Mouse (Mus musculus): Measurements from ENCODE around the gene Rcsd1. TPM values are rescaled to one million over a fixed set of nuclear protein-coding genes. Genes with fewer than 3 reads are reported as not detected.

Gene Rcsd1
- polyA plus RNA-seq, 1 experiment, result 16.2 TPM

GRCm38 (mm10) chr1:165628603-165629002 lies 81.0 kb downstream of the Rcsd1 start:
- DNase-seq (ENCODE audit: low read depth), result no peak

GRCm38 (mm10) chr1:165625896-165626295 lies 83.7 kb downstream of the Rcsd1 start:
- no peak for DNase-seq (ENCODE audit: low read depth)

- DNase-seq (ENCODE audit: low read depth), result no peak
Measured at GRCm38 (mm10) chr1:165625058-165625457, 84.5 kb downstream of the Rcsd1 start.

DNA sequence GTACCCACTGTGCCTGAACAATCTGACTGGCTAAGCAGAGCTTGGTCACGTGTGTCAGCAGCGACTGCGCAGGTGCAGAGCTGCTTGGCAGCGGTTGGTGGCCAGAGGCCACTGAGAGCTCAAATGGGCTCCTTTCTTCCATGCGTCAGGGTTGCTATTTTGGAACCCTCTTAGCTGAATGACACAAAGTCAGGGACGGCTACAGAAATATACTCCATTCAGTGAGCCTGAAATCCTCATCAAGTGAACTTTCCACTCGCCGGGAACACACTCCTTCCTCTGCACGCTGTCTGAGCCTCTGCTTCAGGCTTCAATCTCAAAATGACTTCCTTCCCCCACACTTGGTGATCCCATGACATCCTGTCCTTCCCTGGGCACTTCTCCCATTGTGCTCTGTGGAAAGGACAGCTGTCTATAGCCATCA lies 91.3 kb downstream of the Rcsd1 start:
- DNase-seq (ENCODE audit: low read depth), result no peak

GRCm38 (mm10) chr1:165617166-165617891 lies 92.2 kb downstream of the Rcsd1 start:
- no peak for DNase-seq (ENCODE audit: low read depth)

DNA sequence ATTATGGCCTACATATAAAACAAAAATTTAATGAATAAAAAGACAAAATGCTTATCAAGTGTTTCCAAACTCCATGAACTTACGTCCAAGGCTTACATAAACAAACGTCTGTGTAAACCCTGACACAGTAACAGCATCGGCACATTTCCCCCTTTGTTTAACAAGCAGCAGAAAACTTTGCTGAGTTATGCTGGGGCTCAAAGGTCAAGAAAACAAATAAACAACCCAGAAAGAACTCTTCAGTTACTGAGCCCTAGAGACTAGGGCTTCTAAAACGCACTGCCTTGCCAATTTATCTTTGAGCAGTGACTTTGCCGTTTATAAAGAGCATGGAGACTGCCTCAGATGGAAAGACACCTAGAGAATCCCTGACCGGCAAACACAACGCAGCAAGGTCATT lies 92.9 kb downstream of the Rcsd1 start:
- no peak for DNase-seq (ENCODE audit: low read depth)

- DNase-seq (ENCODE audit: low read depth), result no peak
Measured at GRCm38 (mm10) chr1:165614793-165615192, 94.8 kb downstream of the Rcsd1 start.

GRCm38 (mm10) chr1:165613926-165614325 lies 95.6 kb downstream of the Rcsd1 start:
- no peak for DNase-seq (ENCODE audit: low read depth)

DNA sequence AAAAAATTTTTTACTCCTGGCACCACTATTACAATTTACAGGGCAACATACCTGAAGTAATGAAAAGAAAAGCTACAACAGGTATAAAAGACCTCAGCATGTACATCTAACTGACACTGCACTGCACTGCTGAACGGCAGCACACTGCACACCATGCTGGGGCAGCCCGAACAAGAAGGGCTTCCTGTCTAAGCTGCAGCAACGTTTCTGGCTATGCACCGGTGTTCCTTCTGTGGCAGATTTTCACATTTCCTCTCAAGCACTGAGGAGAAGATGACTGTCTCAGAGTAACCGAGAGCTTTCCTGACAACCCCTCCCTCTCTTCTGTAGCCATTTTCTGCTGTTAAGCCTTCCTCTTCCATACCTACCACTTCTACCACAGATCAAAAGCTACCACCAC lies 96.8 kb downstream of the Rcsd1 start:
- DNase-seq (ENCODE audit: low read depth), result no peak

GRCm38 (mm10) chr1:165610321-165610999 lies 99.1 kb downstream of the Rcsd1 start:
- DNase-seq (ENCODE audit: low read depth), result no peak

DNA sequence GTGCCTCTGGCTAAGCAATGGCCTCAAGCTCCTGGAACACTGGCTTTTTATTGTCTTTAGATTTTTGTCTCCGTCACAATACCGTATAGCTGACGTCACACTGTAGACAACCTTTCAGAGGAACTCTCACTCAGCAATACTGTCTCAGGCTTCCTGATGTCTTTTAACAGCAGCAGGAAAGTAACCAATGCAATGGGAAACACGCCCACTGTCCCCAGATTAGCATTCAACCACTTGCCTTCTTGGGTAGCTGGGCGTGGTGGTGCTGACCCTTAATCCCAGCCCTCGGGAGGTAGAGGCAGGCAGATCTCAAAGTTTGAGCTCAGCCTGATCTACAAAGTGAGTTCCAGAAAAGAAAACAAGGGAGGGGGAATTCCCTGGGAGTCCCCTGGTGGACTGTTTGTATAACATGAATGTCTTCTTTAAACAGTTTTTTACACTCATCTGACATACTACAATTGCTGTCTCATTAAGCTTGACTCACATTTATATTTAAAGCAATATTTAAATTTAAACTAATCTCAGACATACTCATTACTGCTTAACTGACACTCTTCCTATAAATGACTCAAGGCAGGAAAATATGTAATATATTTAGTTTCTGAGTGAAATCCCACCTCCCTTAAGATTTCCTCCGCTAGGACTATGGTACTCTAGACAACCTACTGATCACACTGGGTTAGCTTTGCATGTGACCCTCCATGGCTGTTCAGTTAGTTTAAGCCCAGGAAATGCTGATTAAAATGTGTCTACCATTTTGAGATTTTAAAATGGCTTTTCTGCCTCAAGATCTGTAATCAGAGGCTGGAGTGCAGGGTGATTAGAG lies 99.8 kb downstream of the Rcsd1 start:
- DNase-seq (ENCODE audit: low read depth), result no peak

DNA sequence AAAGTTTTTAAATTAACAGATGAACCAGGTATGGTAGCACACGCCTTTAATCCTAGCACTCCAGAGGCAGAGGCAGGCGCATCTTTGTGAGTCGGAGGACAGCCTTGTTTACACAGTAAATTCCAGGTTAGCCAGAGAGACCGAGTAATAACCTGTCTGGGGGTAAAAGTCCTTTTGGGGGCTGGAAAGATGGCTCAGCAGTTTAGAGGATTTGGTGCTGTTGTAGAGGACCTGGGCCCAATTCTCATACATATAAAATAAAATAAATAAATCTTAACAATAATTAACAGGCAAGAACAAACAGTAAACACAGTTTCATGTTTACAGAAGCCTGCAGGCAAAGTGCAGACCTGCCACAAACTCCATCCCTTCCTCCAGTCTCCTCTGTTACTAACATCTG lies 100.7 kb downstream of the Rcsd1 start:
- DNase-seq (ENCODE audit: low read depth), result no peak

- DNase-seq (ENCODE audit: low read depth), result no peak
Measured at GRCm38 (mm10) chr1:165605774-165606173, 103.8 kb downstream of the Rcsd1 start.

DNA sequence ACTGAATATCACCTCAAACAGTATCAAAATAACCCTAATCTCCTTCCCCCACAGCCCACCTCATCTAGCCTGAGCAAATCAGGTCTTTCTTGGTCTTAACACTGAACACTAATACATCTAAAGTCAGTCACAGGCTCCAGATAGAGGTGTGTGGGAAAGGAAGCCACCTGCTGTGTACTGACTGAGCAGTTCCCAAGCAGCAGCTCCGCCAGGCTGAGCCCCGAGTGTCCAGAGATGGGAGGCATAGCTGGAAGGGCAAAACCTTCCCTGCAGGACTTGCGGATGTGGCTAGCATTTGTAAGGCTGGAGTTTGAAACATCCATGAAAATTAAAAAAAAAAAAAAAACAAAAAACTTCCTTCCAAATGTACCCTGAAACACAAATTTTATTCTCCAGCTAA lies 104.4 kb downstream of the Rcsd1 start:
- no peak for DNase-seq (ENCODE audit: low read depth)

DNA sequence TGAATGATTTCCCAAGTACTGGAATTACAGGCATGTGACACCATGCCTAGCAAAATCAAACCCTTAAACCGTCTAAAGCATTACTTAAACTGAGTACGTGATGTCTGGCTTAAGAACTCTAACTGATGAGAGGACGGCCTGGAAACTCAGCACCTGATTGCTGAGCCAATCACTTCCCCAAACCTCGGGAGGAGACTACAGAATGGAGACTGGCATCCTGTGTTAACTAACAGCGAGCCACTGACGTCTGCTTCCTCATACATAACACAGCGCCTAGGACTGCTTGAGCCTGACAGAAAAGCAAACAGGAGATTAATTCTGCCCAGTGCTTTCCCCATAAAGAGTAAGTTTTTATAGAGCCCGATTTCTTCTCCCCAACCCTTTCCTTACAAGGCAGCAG lies 105.4 kb downstream of the Rcsd1 start:
- DNase-seq (ENCODE audit: low read depth), result no peak

DNA sequence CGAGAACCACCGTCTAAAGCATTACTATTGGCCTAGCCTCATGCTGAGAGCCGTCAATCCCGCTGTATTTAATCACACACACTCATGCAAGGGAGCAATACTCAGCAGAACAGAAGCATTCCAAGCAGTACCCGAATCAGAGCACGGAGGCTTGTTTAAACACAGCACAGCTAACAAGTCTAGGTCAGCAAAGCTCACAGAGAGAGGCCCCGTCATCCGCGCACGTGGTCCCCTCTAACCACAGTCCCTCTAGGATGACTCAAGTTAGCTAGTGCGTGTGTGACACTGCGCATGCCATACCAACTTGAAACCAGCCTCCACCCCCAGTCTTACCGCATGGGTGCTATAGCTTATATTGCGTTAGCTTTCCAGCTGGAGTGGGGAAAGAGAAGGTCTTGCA lies 106.3 kb downstream of the Rcsd1 start:
- no peak for DNase-seq (ENCODE audit: low read depth)

DNA sequence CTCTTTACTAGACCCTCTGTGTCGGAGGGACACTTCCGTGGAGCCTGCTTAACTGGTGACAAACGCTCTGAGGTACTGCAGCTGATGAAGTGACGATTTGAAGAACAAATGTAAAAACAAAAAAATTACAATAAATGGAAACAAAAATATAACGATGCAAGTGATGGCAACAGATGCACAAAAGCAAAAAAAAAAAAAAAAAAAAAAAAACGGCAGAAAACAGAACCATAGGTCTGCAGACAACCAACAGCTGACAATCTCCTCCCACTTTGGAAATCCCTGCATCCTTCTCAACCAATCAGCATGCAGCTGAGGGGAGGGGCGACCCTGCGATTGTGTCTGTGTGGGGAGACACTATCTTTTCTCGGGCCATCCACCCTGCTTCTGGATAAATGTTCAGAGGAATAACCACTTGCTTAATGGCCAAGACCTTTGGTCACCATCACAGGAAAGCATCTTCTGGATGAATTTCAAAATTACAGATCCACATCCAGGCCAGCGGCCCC lies 107.7 kb downstream of the Rcsd1 start:
- DNase-seq (ENCODE audit: low read depth), result no peak

Other genes with a start within 250 kb of the Rcsd1 start
- 23.4 and 27.6 TPM in 2 replicates for gene Dcaf6, start 249.3 kb downstream of the Rcsd1 start, polyA plus RNA-seq (2012; rRNA removed)
- 131 and 160 TPM in 2 replicates for gene Mpc2, start 249.1 kb downstream of the Rcsd1 start, polyA plus RNA-seq (2012; rRNA removed)
- gene Adcy10, start 224.6 kb downstream of the Rcsd1 start, polyA plus RNA-seq (2012; rRNA removed), result 1.1 and 1.2 TPM in 2 replicates
- 58.9 and 62.2 TPM in 2 replicates for gene Mpzl1, start 75.2 kb downstream of the Rcsd1 start, polyA plus RNA-seq (2012; rRNA removed)
- gene Creg1, start 54.0 kb upstream of the Rcsd1 start, polyA plus RNA-seq (2012; rRNA removed), result 82.5 and 92.1 TPM in 2 replicates
- 3.6 and 4.4 TPM in 2 replicates for gene Cd247, start 78.9 kb upstream of the Rcsd1 start, polyA plus RNA-seq (2012; rRNA removed)